Mouse (Mus musculus) neural tube, embryonic 15.5 days (tissue): Measurements from ENCODE around the gene Anxa1. TPM values are rescaled to one million over a fixed set of nuclear protein-coding genes. Genes with fewer than 3 reads are reported as not detected.

Experiments
- ATAC-seq: fragments of 200-750 bp; cut with Nextera tagmentation; 2 replicates; pipeline ENCODE4 v1.8.0; 2017; ENCODE audit warnings: mild to moderate bottlenecking, moderate TSS enrichment, moderate library complexity; ENCODE audit not compliant: low FRiP score
- H3K27ac ChIP-seq: fragments of 300-500 bp; sonication (generic); replicated peaks from 2 replicates; pipeline ENCODE4 v1.5.1; 2015; ENCODE audit warnings: mild to moderate bottlenecking, inconsistent platforms
- H3K27me3 ChIP-seq: fragments of 300-500 bp; sonication (generic); replicated peaks from 2 replicates; pipeline ENCODE4 v1.6.1; 2015; ENCODE audit warnings: inconsistent platforms
- H3K36me3 ChIP-seq: fragments of 300-500 bp; sonication (generic); 2 replicates; pipeline ENCODE4 v1.6.1; 2015; ENCODE audit warnings: inconsistent platforms
- H3K4me1 ChIP-seq: fragments of 300-500 bp; sonication (generic); 2 replicates; pipeline ENCODE4 v1.6.1; 2015; ENCODE audit warnings: inconsistent platforms
- H3K4me2 ChIP-seq: fragments of 300-500 bp; sonication (generic); 2 replicates; pipeline ENCODE4 v1.6.1; 2015; ENCODE audit warnings: inconsistent platforms, mild to moderate bottlenecking, moderate library complexity
- H3K4me3 ChIP-seq: fragments of 300-500 bp; sonication (generic); replicated peaks from 2 replicates; pipeline ENCODE4 v1.5.1; 2015; ENCODE audit warnings: mild to moderate bottlenecking, inconsistent platforms
- H3K9ac ChIP-seq: fragments of 300-500 bp; sonication (generic); replicated peaks from 2 replicates; pipeline ENCODE4 v1.6.1; 2015; ENCODE audit warnings: mild to moderate bottlenecking, inconsistent platforms
- H3K9me3 ChIP-seq: fragments of 300-500 bp; sonication (generic); replicated peaks from 2 replicates; pipeline ENCODE4 v1.6.1; 2016; ENCODE audit warnings: inconsistent platforms
- WGBS: fragments of 180-500 bp; shearing (Covaris S2); methylation state at CpG from one replicate; pipeline ENCODE4 v1.1.7; 2015; ENCODE audit warnings: mixed read lengths; 5-methylcytosine and 5-hydroxymethylcytosine counted together
- polyA plus RNA-seq: library from polyadenylated mRNA; unstranded; fragments of >200 nt; fragmentation: Nextera tagmentation; extraction: Ambion mirVana; gene quantifications from 2 replicates; pipeline ENCODE4 v1.2.1, GENCODE M21; 2015

Anxa1 gene
- polyA plus RNA-seq: 8.5 and 23.8 TPM in 2 replicates

GRCm38 (mm10) chr19:20390455-20390994, at the start of gene Anxa1:
Gene Anxa1 (minus strand): TSS chr19:20390944.
- WGBS: 75% methylated on average over 5 of the region's 5 CpGs
- Histone ChIP-seq H3K27ac (no peak within 1 kb of the TSS), H3K27me3 (no peaks in the 10 kb centered on the region), H3K4me3 (no peak within 1 kb of the TSS), H3K36me3 (no peaks in the 10 kb centered on the region), H3K9me3 (no peaks in the 10 kb centered on the region), H3K4me1 (no peaks in the 10 kb centered on the region), H3K4me2 (no peak within 1 kb of the TSS), H3K9ac (no peak within 1 kb of the TSS)
- ATAC-seq: no peak

- Histone ChIP-seq H3K9ac (no peak overlapping the region), H3K27ac (no peak overlapping the region), H3K9me3 (no peaks in the 10 kb centered on the region), H3K27me3 (no peaks in the 10 kb centered on the region), H3K4me3 (no peak overlapping the region), H3K4me1 (no peaks in the 10 kb centered on the region), H3K4me2 (no peak overlapping the region), H3K36me3 (no peaks in the 10 kb centered on the region)
- 59% methylated on average over 5 of the region's 5 CpGs for WGBS
- ATAC-seq: no peak
Observed at GRCm38 (mm10) chr19:20437043-20437442, 46.3 kb upstream of the Anxa1 start.

GRCm38 (mm10) chr19:20434541-20434940, 43.8 kb upstream of the Anxa1 start:
- no peaks in the 10 kb centered on the region for H3K27me3 ChIP-seq
- H3K27ac ChIP-seq: no peak overlapping the region
- H3K4me3 ChIP-seq: no peak overlapping the region
- no peak overlapping the region for H3K9ac ChIP-seq
- H3K36me3 ChIP-seq: no peaks in the 10 kb centered on the region
- no peaks in the 10 kb centered on the region for H3K9me3 ChIP-seq
- no peaks in the 10 kb centered on the region for H3K4me1 ChIP-seq
- H3K4me2 ChIP-seq: no peak overlapping the region
- no peak for ATAC-seq
- 13% methylated on average over 3 of the region's 3 CpGs for WGBS

DNA sequence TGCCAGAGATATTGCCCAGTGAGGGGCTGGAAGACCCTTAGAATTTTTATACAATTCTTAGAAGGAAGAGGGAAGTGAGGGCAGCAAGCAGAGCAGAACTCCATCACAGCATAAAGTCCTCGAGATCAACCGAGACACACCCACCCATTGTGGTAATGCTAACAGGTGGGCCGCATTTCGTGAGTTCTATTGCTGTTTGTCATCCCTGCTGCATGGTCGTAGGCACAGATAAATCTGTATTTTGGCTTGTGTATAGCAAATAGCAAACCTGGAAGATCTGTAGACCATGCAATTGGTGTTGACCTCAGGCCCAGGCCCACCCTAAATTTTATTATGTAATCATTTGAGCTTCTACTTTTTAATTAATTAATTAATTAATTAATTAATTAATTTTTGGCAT, 43.2 kb upstream of the Anxa1 start:
- Histone ChIP-seq H3K4me2 (no peak overlapping the region), H3K27me3 (no peaks in the 10 kb centered on the region), H3K9ac (no peak overlapping the region), H3K27ac (no peak overlapping the region), H3K9me3 (no peaks in the 10 kb centered on the region), H3K36me3 (no peaks in the 10 kb centered on the region), H3K4me1 (no peaks in the 10 kb centered on the region), H3K4me3 (no peak overlapping the region)
- WGBS: 82% methylated on average over 5 of the region's 5 CpGs
- ATAC-seq: no peak

GRCm38 (mm10) chr19:20426443-20427161, 35.9 kb upstream of the Anxa1 start:
- H3K4me2 ChIP-seq: no peak overlapping the region
- no peak overlapping the region for H3K27ac ChIP-seq
- no peaks in the 10 kb centered on the region for H3K36me3 ChIP-seq
- H3K9me3 ChIP-seq: no peaks in the 10 kb centered on the region
- no peaks in the 10 kb centered on the region for H3K4me1 ChIP-seq
- H3K9ac ChIP-seq: no peak overlapping the region
- no peak for ATAC-seq
- 74% methylated on average over 12 of the region's 12 CpGs for WGBS
- H3K27me3 ChIP-seq: no peaks in the 10 kb centered on the region
- H3K4me3 ChIP-seq: no peak overlapping the region

DNA sequence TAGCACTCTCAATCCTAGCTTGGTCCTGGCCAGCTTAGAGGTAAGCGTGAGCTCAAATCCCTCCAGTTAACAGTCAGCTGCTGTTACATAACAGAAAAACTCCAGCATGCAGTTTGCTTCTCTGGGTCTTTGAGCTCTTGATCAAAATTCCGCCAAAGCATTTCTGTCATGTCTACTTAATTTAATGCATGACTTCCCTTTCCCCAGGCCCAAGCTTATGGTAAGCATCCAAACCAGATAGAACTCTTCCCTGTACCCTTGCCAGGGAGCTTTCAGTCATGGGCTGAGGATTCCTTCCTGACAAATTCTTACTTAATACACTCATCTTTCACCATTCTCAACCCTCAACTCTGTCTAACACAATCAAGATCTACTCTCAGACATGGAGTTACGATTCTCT, 20.5 kb upstream of the Anxa1 start:
- WGBS: 82% methylated on average over 3 of the region's 3 CpGs
- no peak overlapping the region for H3K9ac ChIP-seq
- no peaks in the 10 kb centered on the region for H3K4me1 ChIP-seq
- no peak overlapping the region for H3K4me2 ChIP-seq
- H3K9me3 ChIP-seq: no peaks in the 10 kb centered on the region
- H3K27ac ChIP-seq: no peak overlapping the region
- no peaks in the 10 kb centered on the region for H3K36me3 ChIP-seq
- no peak overlapping the region for H3K4me3 ChIP-seq
- H3K27me3 ChIP-seq: no peaks in the 10 kb centered on the region
- ATAC-seq: no peak

GRCm38 (mm10) chr19:20409541-20410528, 19.1 kb upstream of the Anxa1 start:
- H3K27ac ChIP-seq: no peak overlapping the region
- H3K9ac ChIP-seq: no peak overlapping the region
- ATAC-seq: no peak
- no peaks in the 10 kb centered on the region for H3K27me3 ChIP-seq
- 81% methylated on average over 9 of the region's 9 CpGs for WGBS
- no peaks in the 10 kb centered on the region for H3K9me3 ChIP-seq
- no peaks in the 10 kb centered on the region for H3K36me3 ChIP-seq
- H3K4me2 ChIP-seq: no peak overlapping the region
- H3K4me3 ChIP-seq: no peak overlapping the region
- no peaks in the 10 kb centered on the region for H3K4me1 ChIP-seq

- ATAC-seq: no peak
Observed at GRCm38 (mm10) chr19:20406475-20406874, 15.7 kb upstream of the Anxa1 start.

GRCm38 (mm10) chr19:20405015-20405414, 14.3 kb upstream of the Anxa1 start:
- no peaks in the 10 kb centered on the region for H3K9me3 ChIP-seq
- H3K4me2 ChIP-seq: no peak overlapping the region
- no peaks in the 10 kb centered on the region for H3K36me3 ChIP-seq
- no peak for ATAC-seq
- H3K27ac ChIP-seq: no peak overlapping the region
- no peaks in the 10 kb centered on the region for H3K4me1 ChIP-seq
- no peak overlapping the region for H3K4me3 ChIP-seq
- no peaks in the 10 kb centered on the region for H3K27me3 ChIP-seq
- no peak overlapping the region for H3K9ac ChIP-seq
- WGBS: 76% methylated on average over 4 of the region's 4 CpGs

More at GRCm38 (mm10) chr19:20406475-20406874, 15.7 kb upstream of the Anxa1 start:
- Histone ChIP-seq H3K36me3 (no peaks in the 10 kb centered on the region), H3K4me2 (no peak overlapping the region), H3K9ac (no peak overlapping the region), H3K4me3 (no peak overlapping the region), H3K27ac (no peak overlapping the region), H3K9me3 (no peaks in the 10 kb centered on the region), H3K27me3 (no peaks in the 10 kb centered on the region), H3K4me1 (no peaks in the 10 kb centered on the region)
- 40% methylated on average over 3 of the region's 3 CpGs for WGBS

GRCm38 (mm10) chr19:20403740-20404139, 13.0 kb upstream of the Anxa1 start:
- ATAC-seq: no peak

GRCm38 (mm10) chr19:20403219-20403618, 12.5 kb upstream of the Anxa1 start:
- Histone ChIP-seq H3K36me3 (no peaks in the 10 kb centered on the region), H3K4me1 (no peaks in the 10 kb centered on the region), H3K27ac (no peak overlapping the region), H3K9ac (no peak overlapping the region), H3K27me3 (no peaks in the 10 kb centered on the region), H3K4me3 (no peak overlapping the region), H3K4me2 (no peak overlapping the region), H3K9me3 (no peaks in the 10 kb centered on the region)
- no peak for ATAC-seq
- WGBS: 96% methylated on average over 1 of the region's 1 CpGs

More at GRCm38 (mm10) chr19:20403740-20404139, 13.0 kb upstream of the Anxa1 start:
- no peaks in the 10 kb centered on the region for H3K36me3 ChIP-seq
- 85% methylated on average over 3 of the region's 3 CpGs for WGBS
- H3K4me1 ChIP-seq: no peaks in the 10 kb centered on the region
- no peak overlapping the region for H3K4me2 ChIP-seq
- no peaks in the 10 kb centered on the region for H3K9me3 ChIP-seq
- H3K27me3 ChIP-seq: no peaks in the 10 kb centered on the region
- H3K27ac ChIP-seq: no peak overlapping the region
- no peak overlapping the region for H3K9ac ChIP-seq
- no peak overlapping the region for H3K4me3 ChIP-seq
